Mouse (Mus musculus) left cerebral cortex, postnatal 14 days (tissue): Measurements from ENCODE around the gene Mreg. TPM values are rescaled to one million over a fixed set of nuclear protein-coding genes. Genes with fewer than 3 reads are reported as not detected.
A peak's percentile ranks its signal among the peaks of the same experiment; 100 is the strongest.
"Not testable (repeated sequence)": the region's sequence is repeated elsewhere in the genome, so short reads cannot be mapped to it uniquely, and the experiment has no call there.

ENCODE experiments used
- DNase-seq, 2 experiments: peaks; one replicate each; pipeline ENCODE4 v3.0.0; 2021 to 2022; ENCODE audit warnings: low spot score in 2 of 2, mixed read lengths in 1 of 2
- intact Hi-C: fragments of 180-260 bp; cut with DNase I; formaldehyde crosslinking; loops from one replicate; pipeline ENCODE4 v1.15.1; 2025
- total RNA-seq, 2 experiments: library from RNA; stranded (reverse); gene quantifications; 2 replicates each; pipeline ENCODE4 v1.2.3; 2021

Mreg gene
- total RNA-seq, 2 experiments from 2014 or later = 2.3 to 2.6 TPM

DNA sequence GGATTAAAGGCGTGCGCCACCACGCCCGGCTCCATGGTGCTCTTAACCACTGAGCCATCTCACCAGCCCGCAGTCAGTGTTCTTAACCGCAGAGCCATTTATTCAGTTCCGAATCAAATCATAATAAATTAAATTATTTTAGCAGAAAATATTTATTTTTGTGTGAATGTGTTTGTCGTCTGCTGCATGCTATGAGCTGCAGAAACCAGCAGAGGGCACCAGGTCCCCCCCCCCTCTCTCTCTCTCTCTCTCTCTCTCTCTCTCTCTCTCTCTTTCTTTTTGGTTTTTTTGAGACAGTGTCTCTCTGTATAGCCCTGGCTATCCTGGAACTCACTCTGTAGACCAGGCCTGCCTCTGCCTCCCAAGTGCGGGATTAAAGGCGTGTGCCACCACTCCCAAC lies 20.5 kb upstream of the Mreg start:
- DNase-seq, intact Hi-C loops: not testable (repeated sequence)

DNA sequence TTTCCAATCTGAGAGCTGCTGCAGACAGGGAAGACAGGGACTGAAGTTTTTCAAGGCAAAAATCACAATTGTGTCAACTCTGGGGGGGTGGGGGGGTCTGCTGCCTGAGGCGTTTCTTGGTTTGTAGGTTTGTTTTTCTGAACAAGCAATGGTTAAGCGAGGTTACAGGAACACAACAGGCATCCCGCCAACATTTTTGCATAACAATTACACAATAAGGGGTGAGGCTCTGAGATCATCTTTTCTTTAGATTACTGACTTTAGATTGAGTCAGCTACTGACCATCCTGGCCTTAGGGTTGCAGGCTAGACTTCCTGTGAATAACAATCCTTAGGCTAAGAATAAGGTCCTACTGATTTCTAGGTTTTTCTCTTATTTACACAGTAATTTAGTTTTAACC lies 16.9 kb upstream of the Mreg start:
- intact Hi-C loops = no loop called here
- DNase-seq = no peak

DNA sequence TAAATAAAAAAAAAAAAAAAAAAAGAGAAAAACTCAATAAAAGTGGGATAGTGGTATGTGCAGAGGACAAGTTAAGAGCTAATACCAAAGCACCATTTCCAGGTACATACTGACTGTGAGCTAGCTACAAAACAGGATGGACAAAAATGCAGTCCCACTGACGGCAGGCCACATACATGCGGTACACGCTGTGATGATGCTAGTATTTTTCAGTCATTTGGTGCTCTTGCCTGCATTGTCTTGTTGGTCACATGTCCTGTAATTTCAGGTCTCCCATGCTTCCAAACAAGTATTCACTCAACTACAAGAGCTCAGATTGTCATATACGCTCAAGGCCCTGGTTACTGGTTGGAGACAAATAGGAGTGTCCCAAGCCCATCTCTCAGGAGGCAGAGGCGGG lies 15.4 kb upstream of the Mreg start:
- intact Hi-C loops = no loop called here
- no peak for DNase-seq

DNA sequence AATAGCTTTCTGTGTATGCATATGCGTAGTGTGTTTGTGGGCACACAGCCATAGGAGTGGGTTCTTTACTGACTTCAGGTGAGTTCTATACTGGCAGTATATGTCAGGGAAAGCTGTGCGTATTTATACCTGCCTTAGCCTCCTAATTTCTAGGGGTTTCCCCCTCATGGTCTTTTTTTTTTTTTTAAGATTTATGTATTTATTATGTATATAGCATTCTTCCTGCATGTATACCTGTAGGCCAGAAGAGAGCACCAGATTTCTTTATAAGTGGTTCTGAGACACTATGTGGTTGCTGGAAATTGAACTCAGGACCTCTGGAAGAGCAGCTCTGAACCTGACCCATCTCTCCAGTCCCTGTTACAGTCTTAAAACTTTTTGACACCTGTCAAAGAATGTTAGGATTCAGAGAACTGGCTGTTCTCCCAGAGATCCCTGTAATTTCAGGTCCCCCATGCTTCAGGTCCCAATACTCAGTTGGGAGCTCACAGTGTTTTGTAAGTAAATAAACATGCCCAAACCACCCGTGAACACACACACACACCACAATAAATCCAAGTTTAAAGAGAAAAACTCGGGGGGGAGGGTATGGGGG lies 14.9 kb upstream of the Mreg start:
- intact Hi-C loops = no loop called here
- DNase-seq = no peak

DNA sequence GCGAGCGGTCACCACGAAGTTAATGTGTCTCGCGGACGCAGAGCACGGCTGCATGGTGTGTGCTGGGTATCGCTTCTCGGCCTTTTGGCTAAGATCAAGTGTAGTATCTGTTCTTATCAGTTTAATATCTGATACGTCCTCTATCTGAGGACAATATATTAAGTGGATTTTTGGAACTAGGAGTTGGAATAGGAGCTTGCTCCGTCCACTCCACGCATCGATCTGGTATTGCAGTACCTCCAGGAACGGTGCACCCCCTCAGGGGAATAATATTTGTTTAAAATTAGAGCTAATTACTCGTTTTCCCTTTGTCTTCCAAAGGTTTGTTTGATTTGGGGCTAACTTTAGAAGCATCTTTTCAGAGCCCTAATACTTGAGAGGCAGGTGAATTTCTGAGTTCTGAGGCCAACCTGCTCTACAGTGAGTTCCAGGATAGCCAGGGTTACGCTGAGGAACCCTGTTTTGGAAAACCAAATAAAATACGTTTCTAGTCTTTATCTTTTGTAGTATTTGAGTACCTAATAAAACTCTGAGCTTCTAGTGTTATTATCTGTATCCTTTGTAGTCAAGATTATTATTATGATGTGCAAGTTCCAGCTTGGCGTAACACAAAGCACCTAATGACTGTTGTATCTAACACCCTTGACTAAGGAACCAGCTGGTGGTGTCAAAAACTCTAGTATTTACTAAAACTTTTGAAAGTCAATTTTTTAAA lies 14.2 kb upstream of the Mreg start:
- intact Hi-C loops = no loop called here
- peak; percentile 35 to 60 for DNase-seq

DNA sequence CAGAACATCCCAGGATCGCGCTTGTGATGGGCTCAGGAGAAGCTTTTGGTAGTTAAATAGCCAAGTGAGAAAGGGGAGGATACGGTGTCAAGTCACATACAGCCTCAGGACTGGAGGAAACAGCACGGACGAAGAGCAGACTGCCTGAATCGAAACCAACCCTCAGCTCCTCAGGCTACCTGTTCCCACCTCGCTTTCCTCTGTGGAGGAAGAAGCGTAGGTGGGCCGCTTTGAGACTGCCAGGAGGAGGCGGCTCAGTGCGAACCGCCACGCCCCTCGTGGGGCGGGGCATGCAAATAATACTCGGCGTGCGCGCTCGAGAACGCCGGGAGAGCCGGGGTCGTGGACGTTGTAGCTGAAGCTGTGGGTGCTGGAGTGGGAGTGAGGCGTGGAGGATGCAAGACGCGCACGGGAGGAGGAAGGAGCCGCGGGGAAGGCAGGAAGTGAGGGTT lies 13.6 kb upstream of the Mreg start:
- DNase-seq = peak; percentile 70 to 77
- intact Hi-C loops = not testable (repeated sequence)

DNA sequence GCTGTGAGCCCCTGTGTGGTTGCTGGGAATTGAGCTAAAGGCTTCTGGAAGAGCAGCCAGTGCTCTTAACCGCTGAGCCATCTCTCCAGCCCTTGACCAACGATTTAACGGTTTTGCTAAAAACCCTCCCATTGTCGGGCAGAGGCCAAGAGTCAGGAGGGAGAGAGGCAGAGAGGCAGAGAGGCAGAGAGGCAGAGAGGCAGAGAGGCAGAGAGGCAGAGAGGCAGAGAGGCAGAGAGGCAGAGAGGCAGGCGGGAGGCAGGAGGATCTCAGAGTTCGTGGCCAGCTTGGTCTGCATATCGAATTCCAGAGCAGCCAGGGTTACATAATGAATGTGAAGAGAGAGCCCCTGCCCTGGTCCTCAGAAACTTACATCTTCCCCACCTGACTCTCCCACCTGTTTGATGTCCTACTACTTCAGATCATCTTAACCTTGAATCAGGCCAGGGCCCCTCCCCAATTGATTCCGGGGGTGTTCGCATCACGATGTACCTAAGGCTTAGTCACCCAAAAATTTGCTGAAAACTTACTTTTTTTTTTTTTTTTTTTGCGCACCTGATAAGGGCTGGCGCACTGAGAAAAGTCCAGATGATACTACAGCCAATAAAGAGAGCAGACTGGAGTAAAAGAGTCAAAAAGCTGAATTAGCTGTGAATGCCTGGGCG lies 13.1 kb upstream of the Mreg start:
- DNase-seq = no peak
- intact Hi-C loops = no loop called here

DNA sequence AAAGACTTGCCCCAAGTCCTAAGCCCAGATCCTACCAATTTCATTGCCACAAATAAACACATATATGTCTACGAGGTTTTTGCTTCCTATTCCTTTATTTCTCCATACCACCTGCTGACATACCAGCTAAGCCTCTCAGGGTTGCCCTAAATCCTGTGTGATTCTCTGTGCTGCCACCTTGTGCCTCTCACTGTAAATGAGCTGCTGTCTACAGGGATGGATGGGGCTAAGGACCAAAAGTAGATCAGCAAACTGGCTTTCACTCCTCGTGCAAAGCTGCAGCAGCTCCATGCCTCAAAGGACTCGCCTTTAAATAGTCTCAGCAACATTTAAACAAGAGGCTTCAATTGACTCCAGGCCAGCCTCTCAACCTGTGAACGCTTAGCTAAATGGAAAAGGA lies 7.9 kb upstream of the Mreg start:
- intact Hi-C loops = no loop called here
- peak; percentile 58 to 88 for DNase-seq

DNA sequence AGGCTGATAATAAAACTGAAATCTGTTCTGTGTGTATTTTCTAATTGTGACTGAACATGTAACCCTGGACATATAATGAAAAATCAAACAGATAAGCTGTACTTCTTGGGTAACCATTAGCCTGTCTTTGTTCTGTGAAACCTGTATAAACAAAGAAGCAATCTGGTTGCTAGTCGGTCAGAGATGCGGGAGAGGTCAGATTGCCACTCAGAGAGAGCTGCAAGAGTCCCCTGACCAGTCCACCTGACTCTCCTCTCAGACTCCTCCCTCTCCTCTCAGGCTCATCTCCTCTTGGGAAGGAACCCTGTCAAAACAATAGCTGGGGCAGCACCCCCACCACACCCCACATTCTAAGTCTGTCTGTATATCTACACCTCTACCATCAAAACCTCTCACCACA lies 7.0 kb upstream of the Mreg start:
- intact Hi-C loops = no loop called here

DNA sequence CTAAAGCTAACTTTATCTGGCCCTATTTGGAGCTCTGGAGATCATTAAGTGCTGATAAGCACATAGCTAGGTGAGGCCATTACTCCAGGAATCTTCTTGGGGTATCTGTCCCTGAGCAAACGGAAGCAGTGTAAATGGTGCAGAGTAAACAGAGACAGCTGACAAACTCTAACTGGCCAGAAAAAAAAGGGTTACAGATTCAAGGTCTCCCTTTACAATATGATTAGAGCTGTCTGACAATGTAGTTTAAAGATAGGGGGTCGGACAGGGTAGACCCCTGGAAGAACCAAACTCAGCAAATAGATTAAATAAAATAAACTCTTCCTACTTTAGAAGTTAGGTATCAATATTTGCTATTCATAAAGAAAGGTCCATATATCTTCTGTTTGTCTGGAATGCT lies 6.5 kb upstream of the Mreg start:
- no peak for DNase-seq
- intact Hi-C loops = no loop called here

More for the DNA sequence above, 7.0 kb upstream of the Mreg start:
- DNase-seq = no peak

DNA sequence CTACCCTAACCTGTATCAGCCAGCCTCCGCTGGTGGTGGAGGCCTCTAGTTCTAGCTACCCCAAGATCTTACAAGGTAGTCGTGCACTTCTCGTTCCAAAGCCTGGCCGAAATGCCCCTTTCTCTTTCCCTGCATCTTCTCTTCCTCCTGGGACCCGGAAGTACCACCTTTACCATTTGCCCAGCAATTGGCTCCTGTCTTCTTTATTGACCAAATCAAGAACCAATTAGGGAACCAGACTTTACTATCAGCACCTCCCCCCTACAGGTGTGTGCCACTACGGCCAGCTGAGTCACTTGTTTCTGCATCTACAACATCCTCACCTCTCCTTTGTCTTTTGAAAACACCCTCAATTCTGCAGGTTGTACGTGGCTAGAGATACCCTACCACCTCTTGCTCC lies 4.7 kb upstream of the Mreg start:
- intact Hi-C loops = no loop called here
- no peak for DNase-seq

DNA sequence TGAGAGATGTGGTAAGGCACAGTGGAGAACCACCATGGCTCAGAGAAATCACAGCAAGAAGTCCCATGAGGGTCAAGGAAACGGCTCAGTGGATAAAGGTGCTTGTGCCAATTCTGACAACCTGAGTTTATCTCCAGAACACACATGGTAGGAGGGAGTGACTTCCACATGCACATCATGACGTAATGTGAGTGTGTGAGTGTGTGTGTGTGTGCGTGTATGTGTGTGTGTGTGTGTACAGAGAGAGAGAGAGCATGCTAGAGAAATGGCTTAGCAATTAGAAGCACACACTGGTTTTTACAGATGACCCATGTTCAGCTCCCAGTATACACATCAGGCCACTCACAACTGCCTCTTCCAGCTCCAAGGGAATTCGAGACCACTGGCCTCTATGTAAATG lies 3.1 kb upstream of the Mreg start:
- intact Hi-C loops = no loop called here

DNA sequence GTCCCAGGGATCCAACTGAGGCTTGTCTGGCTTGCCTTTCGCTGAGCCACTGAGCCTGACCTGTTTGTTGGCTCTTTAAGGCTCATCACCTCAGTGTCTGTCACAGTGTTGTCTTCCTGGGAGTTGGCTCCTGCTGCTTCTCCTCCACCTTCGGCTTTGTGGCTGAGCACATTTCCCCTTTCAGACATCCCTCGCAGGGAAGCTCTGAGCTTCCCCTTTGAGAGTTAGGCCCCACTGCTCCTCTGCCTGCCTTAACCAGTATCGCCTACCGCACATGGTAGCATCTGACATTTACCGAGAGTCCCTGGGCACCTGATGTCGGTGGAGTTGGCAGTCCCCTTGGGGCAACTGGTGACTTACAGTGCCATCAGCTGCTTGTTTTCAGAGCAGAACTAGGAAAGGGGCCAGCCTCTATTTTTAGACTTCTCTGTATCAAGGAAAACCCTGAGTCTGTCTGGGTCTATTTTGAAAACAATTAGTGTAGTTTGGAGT lies 2.4 kb upstream of the Mreg start:
- peak in 1 of 2 experiments; percentile 49 for DNase-seq

More for the DNA sequence above, 3.1 kb upstream of the Mreg start:
- DNase-seq = no peak

DNA sequence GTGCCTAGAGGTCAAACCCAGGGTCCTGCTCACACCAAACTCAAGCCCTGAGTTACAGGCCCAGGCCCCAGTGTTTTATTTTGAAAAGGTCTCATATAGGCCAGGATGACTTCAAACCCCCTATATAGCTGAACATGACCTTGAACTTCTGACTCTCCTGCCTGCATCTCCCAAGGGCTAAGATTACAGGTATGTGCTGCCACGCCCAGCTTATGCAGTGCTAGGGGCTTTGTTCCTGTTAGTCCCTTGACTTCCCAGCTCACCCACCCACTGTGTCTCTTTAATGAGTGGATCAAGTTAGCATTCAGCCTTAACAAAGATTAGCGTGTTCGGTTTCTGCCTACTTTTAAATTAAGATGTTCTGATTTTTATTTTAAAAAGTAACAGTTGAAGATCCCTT lies 1.8 kb upstream of the Mreg start:
- intact Hi-C loops = no loop called here
- DNase-seq = no peak

More for the DNA sequence above, 2.4 kb upstream of the Mreg start:
- intact Hi-C loops = no loop called here

DNA sequence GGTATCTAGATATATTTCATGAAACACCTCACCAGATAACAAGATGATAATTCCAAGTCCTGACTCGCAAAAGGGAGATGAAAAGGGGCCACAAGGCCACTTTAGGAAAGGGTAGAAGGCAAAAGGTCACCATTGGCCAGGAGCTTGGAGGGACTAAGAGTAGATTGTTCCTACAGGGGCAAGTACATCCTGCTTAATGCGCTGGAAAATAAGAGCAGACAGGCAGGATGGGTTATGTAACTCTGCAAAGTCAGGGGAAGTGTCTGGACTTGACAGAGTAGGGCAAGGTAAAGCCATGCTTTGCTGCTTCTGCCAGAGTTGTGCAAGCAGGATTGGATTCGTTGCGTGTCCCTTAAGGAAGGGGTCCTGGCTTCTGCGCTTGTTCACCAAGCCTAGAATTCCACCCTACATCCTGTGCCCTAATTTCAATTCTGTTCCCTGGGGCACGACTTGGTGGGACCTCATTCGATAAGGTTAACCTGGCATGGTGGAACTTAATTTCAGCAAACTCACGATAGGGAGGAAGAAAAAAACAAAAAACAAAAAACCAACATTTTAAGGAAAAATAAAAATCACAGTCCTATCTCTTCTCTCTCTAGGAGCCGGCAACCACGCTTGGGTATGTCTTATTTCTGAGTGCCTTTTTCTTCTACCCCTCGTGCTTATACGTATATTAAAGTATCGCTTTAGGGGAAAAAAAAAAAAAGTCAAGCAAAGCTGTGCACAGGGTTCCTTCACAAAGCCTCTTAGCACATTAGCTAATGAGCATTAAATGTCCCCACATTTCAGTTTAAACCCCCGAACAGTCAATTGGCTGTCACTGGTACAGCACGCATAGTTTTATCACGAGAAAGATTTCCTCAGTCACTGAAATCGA lies 1.1 kb downstream of the Mreg start:
- intact Hi-C loops = no loop called here
- DNase-seq = no peak

DNA sequence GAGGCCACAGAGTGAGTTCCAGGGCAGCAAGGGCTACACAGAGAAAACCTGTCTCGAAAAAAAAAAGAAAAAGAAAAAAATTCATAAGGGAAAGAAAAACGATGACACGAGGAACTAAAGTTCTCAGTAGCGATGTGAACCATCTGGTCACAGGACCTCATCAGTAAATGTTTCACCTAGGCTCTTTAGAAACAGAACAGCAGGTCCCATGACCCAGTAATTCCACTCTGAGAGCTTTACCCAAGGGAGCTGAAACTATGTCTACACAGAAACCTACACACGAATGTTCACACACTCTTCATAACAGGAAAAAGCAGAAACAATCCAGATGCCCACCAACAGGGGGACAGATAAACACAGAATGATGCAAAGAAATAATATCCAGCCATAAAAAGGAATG lies 4.0 kb downstream of the Mreg start:
- intact Hi-C loops = no loop called here
- no peak for DNase-seq

DNA sequence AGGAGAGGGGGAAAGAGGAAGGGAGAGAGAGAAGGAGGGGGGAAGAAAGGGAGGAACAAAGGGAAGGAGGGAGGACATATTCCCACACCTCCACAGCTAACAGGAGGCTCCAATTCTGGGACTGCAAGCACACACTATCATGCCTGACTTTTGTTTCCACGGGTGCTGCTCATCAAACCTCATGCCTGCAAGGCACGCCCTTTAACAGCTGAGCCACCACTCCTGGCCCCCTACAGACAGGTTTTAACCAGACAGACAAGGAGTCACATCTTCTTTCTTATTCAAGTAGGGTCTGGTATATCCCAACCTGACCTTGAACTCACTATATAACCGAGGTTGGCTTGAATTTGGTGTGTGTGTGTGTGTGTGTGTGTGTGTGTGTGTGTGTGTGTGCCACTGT lies 7.0 kb downstream of the Mreg start:
- intact Hi-C loops = no loop called here
- DNase-seq = no peak

DNA sequence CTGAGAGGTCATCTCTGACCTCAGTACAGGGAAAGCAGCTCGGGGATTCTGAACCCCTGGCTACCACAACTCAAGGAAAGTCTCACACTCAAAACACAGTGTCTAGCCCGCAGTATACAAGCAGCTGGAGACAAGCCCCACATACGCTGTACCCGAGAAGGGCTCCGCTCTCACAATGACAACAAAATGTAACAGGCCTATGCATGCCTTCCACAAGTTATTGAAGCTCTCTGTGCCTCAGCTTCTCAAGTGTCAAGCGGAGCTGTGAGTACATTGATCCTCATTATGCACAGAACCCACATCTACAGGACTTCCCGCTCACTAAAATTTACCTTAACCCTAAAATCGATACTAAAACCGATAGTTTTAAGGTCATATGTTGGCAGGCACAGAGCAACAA lies 8.9 kb downstream of the Mreg start:
- intact Hi-C loops = no loop called here

DNA sequence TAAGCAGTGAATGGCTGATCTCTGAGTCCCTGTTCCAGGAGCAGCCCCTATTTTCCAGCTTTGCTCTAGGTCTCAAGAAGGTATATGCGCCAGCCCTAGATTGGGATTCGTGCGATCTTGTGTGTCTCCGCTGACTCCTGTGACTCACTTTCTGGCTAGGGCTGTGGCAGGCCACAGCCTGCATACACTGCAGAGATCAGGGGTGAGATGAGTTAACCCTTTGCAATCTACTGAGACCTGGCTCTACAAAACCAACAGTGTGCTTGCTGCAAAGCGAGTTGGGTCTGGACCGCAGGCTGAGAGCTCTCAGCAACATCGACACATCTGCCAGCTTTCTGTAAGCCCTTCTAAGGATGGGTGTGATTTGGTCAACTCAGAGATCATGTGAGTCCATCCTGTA lies 9.4 kb downstream of the Mreg start:
- intact Hi-C loops = no loop called here
- DNase-seq = no peak

More for the DNA sequence above, 8.9 kb downstream of the Mreg start:
- no peak for DNase-seq

DNA sequence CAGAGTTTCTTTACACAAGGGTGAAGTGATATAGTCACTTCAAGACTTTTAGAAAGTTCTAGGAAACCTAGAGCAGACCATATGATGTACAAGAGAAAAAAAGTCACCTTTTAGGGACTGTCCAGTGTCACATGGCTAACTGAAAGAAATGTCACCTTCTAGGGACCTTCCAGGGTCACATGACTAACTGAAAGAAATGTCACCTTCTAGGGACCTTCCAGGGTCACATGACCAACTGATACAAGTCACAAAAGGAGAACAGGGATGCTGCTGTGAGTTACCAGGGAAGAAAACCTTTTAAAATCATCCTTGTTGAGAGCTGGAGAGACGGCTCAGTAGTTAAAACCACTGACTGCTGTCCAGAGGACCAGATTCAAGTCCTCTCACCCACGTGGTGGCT lies 10.0 kb downstream of the Mreg start:
- DNase-seq = no peak
- intact Hi-C loops = no loop called here
